Mouse (Mus musculus): Measurements from ENCODE around the gene Gm13278. TPM values are rescaled to one million over a fixed set of nuclear protein-coding genes. Genes with fewer than 3 reads are reported as not detected.
"Not testable (repeated sequence)": the region's sequence is repeated elsewhere in the genome, so short reads cannot be mapped to it uniquely, and the experiment has no call there.

Gm13278 gene
- polyA plus RNA-seq (2011; ENCODE audit: insufficient read depth, insufficient read length, low replicate concordance, missing spikeins): not detected in 2 replicates

GRCm38 (mm10) chr4:88791250-88791649, at the start of gene Gm13278:
TSS of gene Gm13278 (plus strand) at chr4:88791550.
- H3K4me3 ChIP-seq (replicated peaks; ENCODE audit: control insufficient read depth, low read depth, low read length); H3K4me1 ChIP-seq (ENCODE audit: control insufficient read depth, insufficient read depth, low read length); H3K27ac ChIP-seq (ENCODE audit: control insufficient read depth, insufficient read depth, low read depth, low read length, poor library complexity): not testable (repeated sequence)
- WGBS: no CpG with 5 or more reads among the region's 28 CpGs

GRCm38 (mm10) chr4:88742771-88743371, 48.5 kb upstream of the Gm13278 start:
- 0 out of 2 replicates have a peak overlapping the region, but pooled peaks have one; percentile 45 for H3K27ac ChIP-seq (ENCODE audit: control insufficient read depth, insufficient read depth, low read depth, low read length, poor library complexity)
- H3K4me1 ChIP-seq (ENCODE audit: control insufficient read depth, insufficient read depth, low read length): peaks cover 5% of the 10 kb centered on the region
- TF ChIP-seq CTCF (IDR thresholded peaks at IDR 0.05; ENCODE audit: control insufficient read depth, insufficient read depth, low read length) (no peak), POLR2A (IDR thresholded peaks at IDR 0.05; ENCODE audit: borderline replicate concordance, control insufficient read depth, low read depth, low read length) (no peak)
- 10% methylated on average over 7 of the region's 7 CpGs for WGBS
- no peak overlapping the region for H3K4me3 ChIP-seq (replicated peaks; ENCODE audit: control insufficient read depth, low read depth, low read length)

GRCm38 (mm10) chr4:88744207-88744606, 47.1 kb upstream of the Gm13278 start:
- WGBS: 58% methylated on average over 3 of the region's 3 CpGs
- Histone ChIP-seq H3K4me1 (ENCODE audit: control insufficient read depth, insufficient read depth, low read length) (peaks cover 5% of the 10 kb centered on the region), H3K4me3 (replicated peaks; ENCODE audit: control insufficient read depth, low read depth, low read length) (no peak overlapping the region), H3K27ac (ENCODE audit: control insufficient read depth, insufficient read depth, low read depth, low read length, poor library complexity) (no peak overlapping the region)
- TF ChIP-seq CTCF (IDR thresholded peaks at IDR 0.05; ENCODE audit: control insufficient read depth, insufficient read depth, low read length) (peak; percentile 13; the same call in 1 of the 2 replicates), POLR2A (IDR thresholded peaks at IDR 0.05; ENCODE audit: borderline replicate concordance, control insufficient read depth, low read depth, low read length) (no peak)

- WGBS: 86% methylated on average over 6 of the region's 6 CpGs
- TF ChIP-seq POLR2A (IDR thresholded peaks at IDR 0.05; ENCODE audit: borderline replicate concordance, control insufficient read depth, low read depth, low read length): no peak
- no peak for TF ChIP-seq CTCF (IDR thresholded peaks at IDR 0.05; ENCODE audit: control insufficient read depth, insufficient read depth, low read length)
- H3K4me3 ChIP-seq (replicated peaks; ENCODE audit: control insufficient read depth, low read depth, low read length): no peak overlapping the region
- peaks cover 2% of the 10 kb centered on the region for H3K4me1 ChIP-seq (ENCODE audit: control insufficient read depth, insufficient read depth, low read length)
- no peak overlapping the region for H3K27ac ChIP-seq (ENCODE audit: control insufficient read depth, insufficient read depth, low read depth, low read length, poor library complexity)
Observed at GRCm38 (mm10) chr4:88749926-88750325, 41.4 kb upstream of the Gm13278 start.

- H3K4me3 ChIP-seq (replicated peaks; ENCODE audit: control insufficient read depth, low read depth, low read length); H3K4me1 ChIP-seq (ENCODE audit: control insufficient read depth, insufficient read depth, low read length); H3K27ac ChIP-seq (ENCODE audit: control insufficient read depth, insufficient read depth, low read depth, low read length, poor library complexity): not testable (repeated sequence)
- 92% methylated on average over 15 of the region's 15 CpGs for WGBS
Observed at GRCm38 (mm10) chr4:88754818-88755340, 36.5 kb upstream of the Gm13278 start, which contains the start of gene Gm13271. TSS of gene Gm13271 (plus strand) at chr4:88754868.

- Histone ChIP-seq H3K27ac (ENCODE audit: control insufficient read depth, insufficient read depth, low read depth, low read length, poor library complexity) (peak overlapping the region; percentile 92), H3K4me3 (replicated peaks; ENCODE audit: control insufficient read depth, low read depth, low read length) (peak overlapping the region; percentile 62)
- not testable (repeated sequence) for H3K4me1 ChIP-seq (ENCODE audit: control insufficient read depth, insufficient read depth, low read length)
- 4% methylated on average over 28 of the region's 31 CpGs for WGBS
Observed at GRCm38 (mm10) chr4:88756581-88757513, 34.5 kb upstream of the Gm13278 start.

- not testable (repeated sequence) for H3K4me1 ChIP-seq (ENCODE audit: control insufficient read depth, insufficient read depth, low read length)
- Histone ChIP-seq H3K4me3 (replicated peaks; ENCODE audit: control insufficient read depth, low read depth, low read length) (peak overlapping the region; percentile 62), H3K27ac (ENCODE audit: control insufficient read depth, insufficient read depth, low read depth, low read length, poor library complexity) (peak overlapping the region; percentile 92)
- peak; percentile 70 for TF ChIP-seq CTCF (IDR thresholded peaks at IDR 0.05; ENCODE audit: control insufficient read depth, insufficient read depth, low read length)
- 1% methylated on average over 21 of the region's 21 CpGs for WGBS
Observed at GRCm38 (mm10) chr4:88757628-88758031, 33.7 kb upstream of the Gm13278 start.

GRCm38 (mm10) chr4:88758751-88759150, 32.6 kb upstream of the Gm13278 start:
- 90% methylated on average over 9 of the region's 9 CpGs for WGBS
- H3K4me1 ChIP-seq (ENCODE audit: control insufficient read depth, insufficient read depth, low read length); H3K27ac ChIP-seq (ENCODE audit: control insufficient read depth, insufficient read depth, low read depth, low read length, poor library complexity); H3K4me3 ChIP-seq (replicated peaks; ENCODE audit: control insufficient read depth, low read depth, low read length): not testable (repeated sequence)

GRCm38 (mm10) chr4:88759610-88760268, 31.6 kb upstream of the Gm13278 start, which contains the start of gene Gm13283:
TSS of gene Gm13283 (plus strand) at chr4:88760119.
- H3K4me3 ChIP-seq (replicated peaks; ENCODE audit: control insufficient read depth, low read depth, low read length); H3K4me1 ChIP-seq (ENCODE audit: control insufficient read depth, insufficient read depth, low read length): not testable (repeated sequence)
- 14% methylated on average over 11 of the region's 14 CpGs for WGBS
- H3K27ac ChIP-seq (ENCODE audit: control insufficient read depth, insufficient read depth, low read depth, low read length, poor library complexity): peak within 1 kb of the TSS; percentile 74; the same call in 1 of the 2 replicates
